Mouse (Mus musculus) ovary, postnatal 14 days (tissue): ENCODE measurements around the gene Dact3.

Source experiments
- DNase-seq: peaks from one replicate; pipeline ENCODE4 v3.0.0; 2022; ENCODE audit warnings: low spot score

Gene Dact3

GRCm38 (mm10) chr7:16858336-16858735 lies 16.8 kb upstream of the Dact3 start:
- no peak for DNase-seq

GRCm38 (mm10) chr7:16859902-16860651 lies 15.0 kb upstream of the Dact3 start:
- no peak for DNase-seq

- DNase-seq: no peak
Measured at GRCm38 (mm10) chr7:16867488-16867887, 7.6 kb upstream of the Dact3 start.

GRCm38 (mm10) chr7:16869497-16869896 lies 5.6 kb upstream of the Dact3 start:
- no peak for DNase-seq

GRCm38 (mm10) chr7:16871600-16871999 lies 3.5 kb upstream of the Dact3 start:
- no peak for DNase-seq

GRCm38 (mm10) chr7:16872478-16872877 lies 2.6 kb upstream of the Dact3 start:
- DNase-seq: no peak

GRCm38 (mm10) chr7:16873392-16873791 lies 1.7 kb upstream of the Dact3 start:
- DNase-seq: no peak

- DNase-seq: peak; percentile 66
Measured at GRCm38 (mm10) chr7:16874190-16874589, 927 bp upstream of the Dact3 start.

- peak; percentile 98 for DNase-seq
Measured at GRCm38 (mm10) chr7:16874756-16875309, 284 bp upstream of the Dact3 start.

GRCm38 (mm10) chr7:16875326-16875725 lies 209 bp downstream of the Dact3 start:
- DNase-seq: no peak

- DNase-seq: no peak
Measured at GRCm38 (mm10) chr7:16876006-16876405, 889 bp downstream of the Dact3 start.

GRCm38 (mm10) chr7:16876608-16877007 lies 1.5 kb downstream of the Dact3 start:
- DNase-seq: no peak

GRCm38 (mm10) chr7:16877717-16878116 lies 2.6 kb downstream of the Dact3 start:
- no peak for DNase-seq

- no peak for DNase-seq
Measured at GRCm38 (mm10) chr7:16879796-16880547, 4.9 kb downstream of the Dact3 start.

- no peak for DNase-seq
Measured at GRCm38 (mm10) chr7:16880615-16881014, 5.5 kb downstream of the Dact3 start.

- DNase-seq: no peak
Measured at GRCm38 (mm10) chr7:16883162-16883561, 8.0 kb downstream of the Dact3 start.

GRCm38 (mm10) chr7:16884334-16884733 lies 9.2 kb downstream of the Dact3 start:
- no peak for DNase-seq

- DNase-seq: no peak
Measured at GRCm38 (mm10) chr7:16885271-16885776, 10.2 kb downstream of the Dact3 start.

- no peak for DNase-seq
Measured at GRCm38 (mm10) chr7:16885905-16886304, 10.8 kb downstream of the Dact3 start.

GRCm38 (mm10) chr7:16890536-16890935 lies 15.4 kb downstream of the Dact3 start:
- no peak for DNase-seq

- peak; percentile 76 for DNase-seq
Measured at GRCm38 (mm10) chr7:16890944-16891343, 15.8 kb downstream of the Dact3 start.

- peak; percentile 81 for DNase-seq
Measured at GRCm38 (mm10) chr7:16891641-16892351, 16.7 kb downstream of the Dact3 start, which contains the start of gene Gng8. Gene Gng8, plus strand, starts transcription at chr7:16891786.
